Mouse (Mus musculus) MEL (cell line): ENCODE measurements at regions not wholly inside any gene's neighbourhood (a gene's known extent, or its start where the extent isn't known, plus 50 kb on each side); places are given as distances from the start of the nearest gene placed in this dataset.

Source experiments
- DNase-seq: peaks from one replicate; pipeline ENCODE4 v3.0.0; 2011; ENCODE audit warnings: low read depth, low spot score
- H3K27ac ChIP-seq: 2 replicates; pipeline ENCODE4 v1.5.1; 2012; ENCODE audit warnings: low read depth, mild to moderate bottlenecking, control low read depth, low read length, moderate library complexity; ENCODE audit not compliant: control insufficient read depth
- H3K27me3 ChIP-seq, 2 experiments: fragments of 150-350 bp in 1 of 2; sonication (generic) in 1 of 2; 2 replicates each; pipeline ENCODE4 v1.6.1; 2012; ENCODE audit warnings: low read length in 2 of 2, mild to moderate bottlenecking in 2 of 2, improper control_type of control experiment in 1 of 2, moderate library complexity in 1 of 2; ENCODE audit not compliant: insufficient read depth in 2 of 2, control insufficient read depth in 1 of 2
- H3K36me3 ChIP-seq, 2 experiments: 2 replicates each; pipeline ENCODE4 v1.6.1; 2012 to 2014; ENCODE audit warnings: low read length in 2 of 2, improper control_type of control experiment in 1 of 2, inconsistent platforms in 1 of 2, mild to moderate bottlenecking in 1 of 2; ENCODE audit not compliant: insufficient read depth in 2 of 2, control insufficient read depth in 1 of 2
- H3K4me1 ChIP-seq, 2 experiments: fragments of 150-350 bp in 1 of 2; sonication (generic) in 1 of 2; 2 replicates each; pipeline ENCODE4 v1.6.1; 2012; ENCODE audit warnings: low read length in 2 of 2, improper control_type of control experiment in 1 of 2, mild to moderate bottlenecking in 1 of 2; ENCODE audit not compliant: insufficient read depth in 2 of 2, control insufficient read depth in 1 of 2
- H3K4me3 ChIP-seq, 2 experiments: fragments of 150-350 bp in 1 of 2; sonication (generic) in 1 of 2; 2 replicates each; pipeline ENCODE4 v1.5.1; 2012; ENCODE audit warnings: low read depth in 2 of 2, low read length in 2 of 2, mild to moderate bottlenecking in 2 of 2, moderate library complexity in 2 of 2, control low read depth in 1 of 2, improper control_type of control experiment in 1 of 2; ENCODE audit not compliant: control insufficient read depth in 1 of 2, insufficient read depth in 1 of 2
- H3K79me2 ChIP-seq: 2 replicates; pipeline ENCODE4 v1.6.1; 2012; ENCODE audit warnings: mild to moderate bottlenecking, low read length, moderate library complexity; ENCODE audit not compliant: control insufficient read depth, poor library complexity, insufficient read depth
- H3K9ac ChIP-seq: 2 replicates; pipeline ENCODE4 v1.6.1; 2012; ENCODE audit warnings: low read depth, mild to moderate bottlenecking, control low read depth, low read length, moderate library complexity; ENCODE audit not compliant: control insufficient read depth, poor library complexity, severe bottlenecking
- H3K9me3 ChIP-seq: fragments of 150-350 bp; sonication (generic); replicated peaks from 2 replicates; pipeline ENCODE4 v1.6.1; 2012; ENCODE audit warnings: mild to moderate bottlenecking, low read length, improper control_type of control experiment, moderate library complexity; ENCODE audit not compliant: insufficient read depth
- BHLHE40 ChIP-seq: IDR thresholded peaks from 2 replicates; pipeline ENCODE4 v1.6.1; 2012; ENCODE audit warnings: low read depth, mild to moderate bottlenecking, inconsistent platforms, low read length, improper control_type of control experiment, borderline replicate concordance
- CHD1 ChIP-seq: IDR thresholded peaks from 2 replicates; pipeline ENCODE4 v1.6.1; 2012; ENCODE audit warnings: low read depth, mild to moderate bottlenecking, inconsistent platforms, low read length, improper control_type of control experiment
- CHD2 ChIP-seq: IDR thresholded peaks from 2 replicates; pipeline ENCODE4 v1.6.1; 2011; ENCODE audit warnings: low read length, improper control_type of control experiment
- ELF1 ChIP-seq: IDR thresholded peaks from 2 replicates; pipeline ENCODE4 v1.6.1; 2014; ENCODE audit warnings: low read depth, mild to moderate bottlenecking, inconsistent platforms, low read length, improper control_type of control experiment, moderate library complexity
- EP300 ChIP-seq, 2 experiments: IDR thresholded peaks; 2 replicates each; pipeline ENCODE4 v1.6.1; 2011; ENCODE audit warnings: improper control_type of control experiment in 2 of 2, low read length in 2 of 2, low read depth in 1 of 2, mild to moderate bottlenecking in 1 of 2
- KAT2A ChIP-seq: conservative IDR thresholded peaks from 2 replicates; pipeline ENCODE4 v1.6.1; 2012; ENCODE audit warnings: low read depth, low read length, improper control_type of control experiment, inconsistent platforms
- MAFK ChIP-seq: IDR thresholded peaks from 2 replicates; pipeline ENCODE4 v1.6.1; 2011; ENCODE audit warnings: low read depth, mild to moderate bottlenecking, low read length, improper control_type of control experiment, borderline replicate concordance
- MAZ ChIP-seq: IDR thresholded peaks from 2 replicates; pipeline ENCODE4 v1.6.1; 2012; ENCODE audit warnings: low read depth, mild to moderate bottlenecking, inconsistent platforms, low read length, improper control_type of control experiment
- MEF2A ChIP-seq: IDR thresholded peaks from 2 replicates; pipeline ENCODE4 v1.6.1; 2014; ENCODE audit warnings: low read depth, mild to moderate bottlenecking, inconsistent platforms, low read length, improper control_type of control experiment; ENCODE audit not compliant: poor library complexity, insufficient replicate concordance, severe bottlenecking; ENCODE audit errors: extremely low read depth
- MXI1 ChIP-seq: IDR thresholded peaks from 2 replicates; pipeline ENCODE4 v1.6.1; 2011; ENCODE audit warnings: mild to moderate bottlenecking, low read depth, low read length, improper control_type of control experiment
- MYB ChIP-seq: IDR thresholded peaks from 2 replicates; pipeline ENCODE4 v1.6.1; 2011; ENCODE audit warnings: mild to moderate bottlenecking, low read depth, low read length, improper control_type of control experiment
- NELFE ChIP-seq: IDR thresholded peaks from 2 replicates; pipeline ENCODE4 v1.6.1; 2011; ENCODE audit warnings: low read depth, low read length, improper control_type of control experiment
- POLR2A ChIP-seq, 2 experiments: IDR thresholded peaks; 2 replicates each; pipeline ENCODE4 v1.6.1; 2011 to 2012; ENCODE audit warnings: low read length in 2 of 2, mild to moderate bottlenecking in 2 of 2, control low read depth in 1 of 2, improper control_type of control experiment in 1 of 2, low read depth in 1 of 2, moderate library complexity in 1 of 2; ENCODE audit not compliant: control insufficient read depth in 1 of 2, insufficient read depth in 1 of 2, poor library complexity in 1 of 2
- POLR2AphosphoS5 ChIP-seq: IDR thresholded peaks from 2 replicates; pipeline ENCODE4 v1.6.1; 2012; ENCODE audit warnings: low read depth, borderline replicate concordance, mild to moderate bottlenecking, inconsistent platforms, low read length, moderate library complexity, mixed read lengths
- RAD21 ChIP-seq: IDR thresholded peaks from 2 replicates; pipeline ENCODE4 v1.6.1; 2011; ENCODE audit warnings: mild to moderate bottlenecking, low read depth, low read length, improper control_type of control experiment
- RCOR1 ChIP-seq: IDR thresholded peaks from 2 replicates; pipeline ENCODE4 v1.6.1; 2012; ENCODE audit warnings: low read depth, mild to moderate bottlenecking, inconsistent platforms, low read length, improper control_type of control experiment
- SIN3A ChIP-seq: IDR thresholded peaks from 2 replicates; pipeline ENCODE4 v1.6.1; 2012; ENCODE audit warnings: low read length, improper control_type of control experiment, inconsistent platforms
- SMC3 ChIP-seq: IDR thresholded peaks from 2 replicates; pipeline ENCODE4 v1.6.1; 2011; ENCODE audit warnings: low read depth, low read length, improper control_type of control experiment
- TAL1 ChIP-seq: IDR thresholded peaks from 2 replicates; pipeline ENCODE4 v1.6.1; 2012; ENCODE audit warnings: mild to moderate bottlenecking, inconsistent platforms, low read length, moderate library complexity, mixed read lengths
- TBP ChIP-seq: IDR thresholded peaks from 2 replicates; pipeline ENCODE4 v1.8.0; 2011; ENCODE audit warnings: low read depth, low read length, improper control_type of control experiment
- TCF12 ChIP-seq: IDR thresholded peaks from 2 replicates; pipeline ENCODE4 v1.6.1; 2014; ENCODE audit warnings: low read depth, mild to moderate bottlenecking, inconsistent platforms, low read length, improper control_type of control experiment, moderate library complexity
- UBTF ChIP-seq: IDR thresholded peaks from 2 replicates; pipeline ENCODE4 v1.6.1; 2012; ENCODE audit warnings: low read depth, mild to moderate bottlenecking, inconsistent platforms, low read length, improper control_type of control experiment, moderate library complexity, borderline replicate concordance; ENCODE audit not compliant: insufficient read depth
- USF1 ChIP-seq: IDR thresholded peaks from 2 replicates; pipeline ENCODE4 v1.6.1; 2014; ENCODE audit warnings: low read depth, mild to moderate bottlenecking, inconsistent platforms, low read length, improper control_type of control experiment, moderate library complexity
- ZC3H11A ChIP-seq: IDR thresholded peaks from 2 replicates; pipeline ENCODE4 v1.6.1; 2012; ENCODE audit warnings: low read depth, mild to moderate bottlenecking, inconsistent platforms, low read length, improper control_type of control experiment
- ZKSCAN1 ChIP-seq: IDR thresholded peaks from 2 replicates; pipeline ENCODE4 v1.6.1; 2012; ENCODE audit warnings: low read depth, mild to moderate bottlenecking, inconsistent platforms, low read length, improper control_type of control experiment, moderate library complexity
- ZMIZ1 ChIP-seq: IDR thresholded peaks from 2 replicates; pipeline ENCODE4 v1.6.1; 2012; ENCODE audit warnings: low read depth, mild to moderate bottlenecking, inconsistent platforms, low read length, improper control_type of control experiment, moderate library complexity
- ZNF384 ChIP-seq: IDR thresholded peaks from 2 replicates; pipeline ENCODE4 v1.6.1; 2012; ENCODE audit warnings: low read depth, mild to moderate bottlenecking, inconsistent platforms, low read length, improper control_type of control experiment

DNA sequence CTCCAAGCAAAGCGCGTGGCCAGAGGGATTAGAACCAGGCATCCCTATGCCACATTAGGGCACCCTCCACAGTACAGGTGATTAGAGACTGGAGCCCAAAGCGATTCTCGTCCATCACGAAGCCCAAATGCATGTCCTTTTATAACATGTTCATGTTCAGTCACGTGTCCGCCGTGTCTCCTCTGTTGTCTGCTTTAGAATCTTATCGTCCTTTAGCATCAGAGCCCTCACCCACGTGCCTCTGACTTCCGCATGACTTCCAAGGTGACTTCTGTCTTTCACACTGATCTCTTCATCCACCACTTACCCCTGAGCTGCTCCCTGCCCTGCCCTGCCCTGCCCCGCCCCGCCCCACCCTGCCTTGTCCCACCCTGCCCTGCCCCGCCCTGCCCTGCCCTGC is 125.3 kb downstream of the Katnal1 start (continued):
- TF ChIP-seq SMC3 (no peak), POLR2A (IDR thresholded peaks at IDR 0.05; ENCODE audit: control insufficient read depth in 1 of 2, insufficient read depth in 1 of 2, low read depth in 1 of 2, low read length in 2 of 2, poor library complexity in 1 of 2) (no peak), ZNF384 (no peak)
- TF ChIP-seq, all 39 proteins: peak for 7

DNA sequence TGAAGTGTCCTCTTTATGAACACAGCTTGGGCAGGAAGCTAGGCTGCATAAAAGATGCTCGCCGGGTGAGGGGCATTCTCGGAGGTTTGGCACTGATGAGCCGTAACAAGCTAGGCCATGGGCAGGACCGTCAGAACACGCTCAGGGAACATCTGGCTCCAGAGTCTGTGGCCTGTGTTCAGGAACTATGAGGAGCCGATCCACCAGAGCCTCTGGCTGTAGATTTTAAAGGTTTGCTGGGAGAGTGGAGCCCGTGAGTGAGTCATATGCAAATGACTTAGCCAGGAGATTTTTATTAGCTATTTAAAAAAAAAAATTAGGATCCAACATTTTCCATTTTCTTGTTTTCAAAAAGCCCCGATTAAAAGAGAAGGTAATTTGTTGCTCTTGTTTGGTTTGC is 126.4 kb downstream of the Katnal1 start:
- Histone ChIP-seq H3K9ac (no peak overlapping the region), H3K79me2 (no peaks in the 10 kb centered on the region), H3K36me3 (peaks cover 0 to 7% of the 10 kb centered on the region in 2 experiments; a peak in 2 of 4 replicates), H3K27me3 (peaks cover 0 to 2% of the 10 kb centered on the region in 2 experiments; a peak in 1 of 4 replicates), H3K4me3 (no peak overlapping the region), H3K4me1 (peaks cover 2 to 12% of the 10 kb centered on the region in 2 experiments; a peak in 3 of 4 replicates), H3K9me3 (no peaks in the 10 kb centered on the region), H3K27ac (no peak overlapping the region)
- DNase-seq = no peak
- TF ChIP-seq ELF1 (no peak), EP300 (IDR thresholded peaks at IDR 0.05; ENCODE audit: low read depth in 1 of 2, low read length in 2 of 2) (no peak), MEF2A (no peak), POLR2A (IDR thresholded peaks at IDR 0.05; ENCODE audit: control insufficient read depth in 1 of 2, insufficient read depth in 1 of 2, low read depth in 1 of 2, low read length in 2 of 2, poor library complexity in 1 of 2) (no peak), SMC3 (no peak), MAFK (no peak), ZMIZ1 (no peak), TAL1 (no peak), TBP (no peak), ZKSCAN1 (no peak)

DNA sequence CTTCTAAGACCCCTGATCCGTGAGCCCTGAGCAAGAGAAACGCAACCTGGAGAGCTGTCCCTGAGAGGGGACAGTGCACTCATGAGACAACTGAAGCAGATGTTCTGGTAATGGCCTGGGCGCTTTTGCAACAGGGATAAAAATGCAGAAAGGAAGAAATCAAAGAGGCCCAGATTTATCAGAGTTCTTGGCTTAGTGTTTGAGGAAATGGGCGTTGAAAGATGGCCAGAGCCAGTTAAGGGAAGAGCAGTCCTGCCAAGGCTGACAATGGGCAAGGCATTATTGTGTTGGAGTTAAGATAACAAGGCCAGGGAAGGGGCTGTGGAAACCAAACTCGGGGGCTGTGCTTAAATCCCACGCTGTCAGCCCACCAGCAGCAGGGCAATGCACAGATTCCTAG is 130.6 kb downstream of the Katnal1 start:
- no peak overlapping the region for H3K4me3 ChIP-seq
- peaks cover 1 to 7% of the 10 kb centered on the region in 2 experiments; a peak in 2 of 4 replicates for H3K27me3 ChIP-seq
- H3K36me3 ChIP-seq = peaks cover 0 to 4% of the 10 kb centered on the region in 2 experiments; a peak in 2 of 4 replicates
- H3K79me2 ChIP-seq = no peaks in the 10 kb centered on the region
- DNase-seq = peak; percentile 32
- H3K4me1 ChIP-seq = peaks cover 0 to 5% of the 10 kb centered on the region in 2 experiments; a peak in 2 of 4 replicates
- H3K9me3 ChIP-seq = no peaks in the 10 kb centered on the region
- H3K9ac ChIP-seq = no peak overlapping the region
- no peak overlapping the region for H3K27ac ChIP-seq
- TF ChIP-seq UBTF (no peak), BHLHE40 (peak; percentile 29; the same call in 1 of the 2 replicates), USF1 (no peak), MYB (no peak), KAT2A (no peak), ZC3H11A (no peak), TCF12 (peak; percentile 54), RCOR1 (peak; percentile 100), POLR2A (IDR thresholded peaks at IDR 0.05; ENCODE audit: control insufficient read depth in 1 of 2, insufficient read depth in 1 of 2, low read depth in 1 of 2, low read length in 2 of 2, poor library complexity in 1 of 2) (no peak), POLR2AphosphoS5 (no peak), TBP (no peak), SMC3 (no peak), CHD2 (no peak), MAZ (no peak), ZNF384 (no peak), SIN3A (no peak), TAL1 (no peak), MAFK (peak; percentile 34; the same call in 1 of the 2 replicates), NELFE (no peak), MEF2A (no peak), MXI1 (peak; percentile 59; the same call in 1 of the 2 replicates), RAD21 (no peak), CHD1 (no peak), ZKSCAN1 (no peak)
